Mouse (Mus musculus): ENCODE measurements at regions not wholly inside any gene's neighbourhood (a gene's known extent, or its start where the extent isn't known, plus 50 kb on each side); places are given as distances from the start of the nearest gene placed in this dataset.

DNA sequence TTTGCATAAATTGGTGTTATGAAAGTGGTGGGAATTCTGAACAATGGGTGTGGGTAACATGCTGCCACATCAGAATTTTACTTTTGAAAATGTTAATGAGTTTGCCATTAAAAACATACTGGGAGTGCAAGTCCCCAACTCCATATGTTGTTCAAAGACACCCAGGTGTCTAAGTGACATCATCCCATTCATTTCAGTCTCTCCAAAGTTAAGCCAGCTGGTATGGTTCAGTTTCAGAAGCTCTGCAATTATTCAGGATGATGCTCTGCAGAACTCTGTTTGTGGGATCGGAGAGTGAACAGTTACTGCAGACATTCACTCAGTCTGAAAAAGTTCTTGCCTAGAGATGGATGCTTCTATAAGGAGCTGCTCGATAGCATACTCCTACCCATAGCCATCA lies 56.3 kb upstream of the Ufm1 start:
- TF ChIP-seq CEBPB (IDR thresholded peaks at IDR 0.05; ENCODE audit: insufficient read depth, poor library complexity, severe bottlenecking) (no peak), POLR2AphosphoS2 (IDR thresholded peaks at IDR 0.05; ENCODE audit: insufficient read length, low read depth) (no peak), E2F4 (IDR thresholded peaks at IDR 0.05; ENCODE audit: insufficient read depth) (no peak), POLR2A (IDR thresholded peaks at IDR 0.05; ENCODE audit: insufficient read length, low read depth) (no peak), MAX (IDR thresholded peaks at IDR 0.05; ENCODE audit: low read depth) (no peak), MYOD1 (IDR thresholded peaks at IDR 0.05; ENCODE audit: control insufficient read depth in 1 of 3, insufficient read length in 2 of 3, low read depth in 2 of 3) (no peak), MYOG (IDR thresholded peaks at IDR 0.05; ENCODE audit: control insufficient read depth in 1 of 3, insufficient read depth in 1 of 3, insufficient read length in 2 of 3, low read depth in 2 of 3) (no peak), USF1 (IDR thresholded peaks at IDR 0.05; ENCODE audit: low read depth) (no peak), TCF12 (IDR thresholded peaks at IDR 0.05; ENCODE audit: insufficient read depth, poor library complexity, severe bottlenecking) (no peak), TCF3 (IDR thresholded peaks at IDR 0.05; ENCODE audit: insufficient read length, low read depth) (no peak), SRF (IDR thresholded peaks at IDR 0.05; ENCODE audit: control insufficient read depth, insufficient read length, low read depth) (no peak)

All from myocyte (in vitro differentiated cells).